Comparison of ENCODE assay signal across 12 mouse cellular contexts in genomic region chr5:103691171-103691570, GRCm38 (mm10). TPM values are rescaled to one million over a fixed set of nuclear protein-coding genes. Genes with fewer than 3 reads are reported as not detected.
A peak's percentile ranks its signal among the peaks of the same experiment; 100 is the strongest.
DNase-seq lines count a peak whose midpoint lies in the region; ATAC-seq and TF ChIP-seq lines count a peak whose summit lies in the region.
"Had no signal": no experiment of that assay in that cellular context is flagged by ENCODE, and none has a peak within 500 bp of the region (broad histone marks: within the 10 kb centered on the region; RNA-seq: fewer than 3 reads in every experiment).

No protein-coding gene starts in this region.

- peak; percentile 53 for TF ChIP-seq CTCF in gastrocnemius, adult 2 months (IDR thresholded peaks at IDR 0.05)
- TF ChIP-seq CTCF in left cerebral cortex, adult 2 months (IDR thresholded peaks at IDR 0.05), result peak; percentile 37

- no peaks in the 10 kb centered on the region for H3K9me3 ChIP-seq in liver, embryonic 15.5 days (replicated peaks)

- peak; percentile 4 for DNase-seq in gastrocnemius, adult 2 months
- no peak for DNase-seq in gastrocnemius, postnatal 14 days
- DNase-seq in left cerebral cortex, adult 2 months (ENCODE audit: extremely low spot score in 1 of 2, low spot score in 2 of 2), result no peak
- DNase-seq in left cerebral cortex, postnatal 4 days, result no peak
- DNase-seq in B cell, adult 2 months, result peak; percentile 37 to 47
- DNase-seq in urinary bladder, postnatal 14 days (ENCODE audit: low spot score), result no peak
- no peak for DNase-seq in gastrocnemius, adult 18-20 months (ENCODE audit: low spot score)

- H3K36me3 ChIP-seq in liver, embryonic 15.5 days (replicated peaks), result no peaks in the 10 kb centered on the region

- no peak overlapping the region for H3K9ac ChIP-seq in liver, embryonic 15.5 days

- H3K4me3 ChIP-seq in gastrocnemius, adult 2 months, result peak overlapping the region; percentile 98
- no peak overlapping the region; the same call in 1 of the 2 replicates for H3K4me3 ChIP-seq in left cerebral cortex, adult 2 months
- peak overlapping the region; percentile 71 for H3K4me3 ChIP-seq in liver, embryonic 15.5 days (replicated peaks)

- H3K4me1 ChIP-seq in liver, embryonic 15.5 days (replicated peaks), result peaks cover 24% of the 10 kb centered on the region

- H3K27ac ChIP-seq in gastrocnemius, adult 2 months, result peak overlapping the region; percentile 99
- no peak overlapping the region for H3K27ac ChIP-seq in left cerebral cortex, adult 2 months
- no peak overlapping the region for H3K27ac ChIP-seq in liver, embryonic 15.5 days (replicated peaks)

- H3K4me2 ChIP-seq in liver, embryonic 15.5 days, result peak overlapping the region; percentile 97

- intact Hi-C loops in gastrocnemius, adult 2 months (cut with DNase I), result loop anchor here (5.0 kb wide), 1 partner anchor 236 kb away; no protein-coding TSS in a partner anchor
- intact Hi-C loops in gastrocnemius, postnatal 14 days (cut with DNase I; ENCODE audit: low total_unique reads), result no loop called here
- intact Hi-C loops in left cerebral cortex, adult 2 months (cut with DNase I), result loop anchor here (5.0 kb wide), 1 partner anchor 61 kb away; no protein-coding TSS in a partner anchor
- intact Hi-C loops in left cerebral cortex, postnatal 4 days (cut with DNase I), result no loop called here

- peaks cover 55% of the 10 kb centered on the region for H3K27me3 ChIP-seq in liver, embryonic 15.5 days

- ATAC-seq in liver, embryonic 15.5 days (ENCODE audit: insufficient read depth), result no peak

RNA-seq across cellular contexts. Expression of gene Aff1, which starts 1.0 kb away (rescaled TPM):
- total RNA-seq in gastrocnemius, adult 2 months (2021), result 10 to 100 TPM; 46.7 to 52.8 TPM
- total RNA-seq in gastrocnemius, postnatal 14 days (2021), result 10 to 100 TPM; 26.3 to 45.5 TPM
- total RNA-seq in left cerebral cortex, adult 2 months (2021), result 10 to 100 TPM; 12.8 to 16.7 TPM
- 1 to 10 TPM; 4.9 to 6.3 TPM for total RNA-seq in left cerebral cortex, postnatal 4 days (2021)
- 14.3 and 17.9 TPM in 2 replicates for polyA plus RNA-seq in liver, embryonic 15.5 days (2015; fragmentation: Nextera tagmentation; extraction: Ambion mirVana)
- total RNA-seq in gastrocnemius, adult 18-20 months (2021), result 10 to 100 TPM; 40.6 to 45.9 TPM

RNA-seq across cellular contexts. Expression of gene 1700016H13Rik, which starts 35.4 kb away (rescaled TPM):
- total RNA-seq in gastrocnemius, adult 2 months (2021), result under 1 TPM; 0.50 to 0.94 TPM
- under 1 TPM; 0.18 to 0.47 TPM for total RNA-seq in gastrocnemius, postnatal 14 days (2021)
- total RNA-seq in left cerebral cortex, adult 2 months (2021), result not detected
- total RNA-seq in left cerebral cortex, postnatal 4 days (2021), result under 1 TPM in 1 of 2 experiments, not detected in 1; 0.24 TPM
- not detected in 2 replicates for polyA plus RNA-seq in liver, embryonic 15.5 days (2015; fragmentation: Nextera tagmentation; extraction: Ambion mirVana)
- 1 to 10 TPM in 1 of 2 experiments, under 1 TPM in 1; 0.57 to 1.3 TPM for total RNA-seq in gastrocnemius, adult 18-20 months (2021)
- total RNA-seq: layer of hippocampus, postnatal 25 days had no signal
- polyA plus RNA-seq: CD4-positive, CD25-positive, alpha-beta regulatory T cell, adult 4 months; frontal cortex, adult 2 months; inflammation-experienced regulatory T-cells, adult 6 months had no signal

Comparison
In these comparisons a context has a peak if more than half of its experiments do, and no peak if none do; other contexts are left out.
1. DNase-seq: peak in gastrocnemius, adult 2 months (single experiment) and B cell, adult 2 months (2 of 2); none in gastrocnemius, postnatal 14 days (single experiment), left cerebral cortex, adult 2 months (0 of 2), left cerebral cortex, postnatal 4 days (single experiment), urinary bladder, postnatal 14 days (single experiment) and gastrocnemius, adult 18-20 months (single experiment).
2. intact Hi-C loops: an anchor here in gastrocnemius, adult 2 months (5.0 kb wide) and left cerebral cortex, adult 2 months (5.0 kb wide); none called in gastrocnemius, postnatal 14 days and left cerebral cortex, postnatal 4 days.